Mouse (Mus musculus): ENCODE measurements at regions not wholly inside any gene's neighbourhood (a gene's known extent, or its start where the extent isn't known, plus 50 kb on each side); places are given as distances from the start of the nearest gene placed in this dataset.

DNA sequence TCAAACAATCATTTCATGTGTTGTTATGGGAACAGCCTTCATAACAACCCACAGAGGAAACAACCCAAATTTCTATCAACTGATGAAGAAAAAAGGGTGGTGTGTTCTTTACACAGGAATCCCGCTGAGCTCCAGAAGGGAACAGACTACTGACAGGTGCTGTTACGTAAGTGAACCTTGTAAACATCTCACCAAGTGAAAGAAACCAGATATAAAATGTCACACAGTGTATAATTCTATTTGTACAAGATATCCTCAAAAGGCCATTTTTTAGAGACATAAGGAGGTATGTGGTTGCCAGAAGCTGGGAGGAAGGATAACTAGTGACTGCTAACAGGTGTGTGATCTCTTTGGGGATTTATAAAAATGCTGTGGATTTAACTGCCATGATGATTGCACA lies 119.9 kb downstream of the Plod2 start:
- Histone ChIP-seq H3K4me3 (ENCODE audit: low read depth, low read length) (no peak overlapping the region), H3K9ac (replicated peaks; ENCODE audit: low read depth, low read length) (no peak overlapping the region), H3K36me3 (ENCODE audit: control insufficient read depth, insufficient read depth, low read length) (no peaks in the 10 kb centered on the region), H3K27me3 (ENCODE audit: control insufficient read depth, insufficient read depth, low read length) (no peaks in the 10 kb centered on the region), H3K4me2 (ENCODE audit: low read depth, low read length) (no peak overlapping the region), H3K4me1 (ENCODE audit: control insufficient read depth, insufficient read depth, low read length) (no peaks in the 10 kb centered on the region), H3K27ac (ENCODE audit: low read depth, low read length) (no peak overlapping the region), H3K9me3 (ENCODE audit: control insufficient read depth, low read length) (no peaks in the 10 kb centered on the region)
- WGBS: 80% methylated on average over 2 of the region's 2 CpGs
- no peak for ATAC-seq (ENCODE audit: low read depth)

GRCm38 (mm10) chr9:92667361-92667881 lies 125.4 kb downstream of the Plod2 start:
- no peaks in the 10 kb centered on the region for H3K9me3 ChIP-seq (ENCODE audit: control insufficient read depth, low read length)
- ATAC-seq (ENCODE audit: low read depth): no peak

DNA sequence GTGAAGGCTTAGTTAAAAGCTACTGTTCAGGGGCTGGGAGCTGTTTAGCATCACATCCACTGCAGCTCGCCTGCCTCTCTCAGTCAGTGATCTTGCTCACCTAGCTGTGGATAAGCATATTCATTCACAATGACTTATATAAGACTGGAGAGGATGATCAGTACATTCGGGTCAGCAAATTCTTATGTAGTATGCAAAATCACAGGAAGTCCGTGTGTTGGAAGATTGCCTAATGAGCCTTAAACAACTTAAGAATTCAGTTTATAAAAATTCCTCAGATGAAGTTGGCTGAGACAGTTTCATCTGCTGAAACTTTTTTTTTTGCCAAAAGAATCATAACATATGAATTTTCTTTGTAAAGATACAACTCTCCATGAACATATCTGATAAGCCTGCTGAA lies 129.9 kb downstream of the Plod2 start:
- Histone ChIP-seq H3K27me3 (ENCODE audit: control insufficient read depth, insufficient read depth, low read length) (no peaks in the 10 kb centered on the region), H3K4me1 (ENCODE audit: control insufficient read depth, insufficient read depth, low read length) (no peaks in the 10 kb centered on the region), H3K36me3 (ENCODE audit: control insufficient read depth, insufficient read depth, low read length) (no peaks in the 10 kb centered on the region), H3K27ac (ENCODE audit: low read depth, low read length) (no peak overlapping the region), H3K9ac (replicated peaks; ENCODE audit: low read depth, low read length) (no peak overlapping the region), H3K9me3 (ENCODE audit: control insufficient read depth, low read length) (no peaks in the 10 kb centered on the region), H3K4me3 (ENCODE audit: low read depth, low read length) (no peak overlapping the region), H3K4me2 (ENCODE audit: low read depth, low read length) (no peak overlapping the region)
- WGBS: 84% methylated on average over 3 of the region's 3 CpGs
- no peak for ATAC-seq (ENCODE audit: low read depth)

More at GRCm38 (mm10) chr9:92667361-92667881, 125.4 kb downstream of the Plod2 start:
- Histone ChIP-seq H3K4me2 (ENCODE audit: low read depth, low read length) (no peak overlapping the region), H3K36me3 (ENCODE audit: control insufficient read depth, insufficient read depth, low read length) (no peaks in the 10 kb centered on the region), H3K27me3 (ENCODE audit: control insufficient read depth, insufficient read depth, low read length) (no peaks in the 10 kb centered on the region), H3K4me3 (ENCODE audit: low read depth, low read length) (no peak overlapping the region), H3K9ac (replicated peaks; ENCODE audit: low read depth, low read length) (no peak overlapping the region), H3K27ac (ENCODE audit: low read depth, low read length) (no peak overlapping the region), H3K4me1 (ENCODE audit: control insufficient read depth, insufficient read depth, low read length) (no peaks in the 10 kb centered on the region)
- 68% methylated on average over 1 of the region's 1 CpGs for WGBS

GRCm38 (mm10) chr9:92694361-92695016 lies 152.5 kb downstream of the Plod2 start:
- no peak for ATAC-seq (ENCODE audit: low read depth)
- H3K27me3 ChIP-seq (ENCODE audit: control insufficient read depth, insufficient read depth, low read length): no peaks in the 10 kb centered on the region
- no peak overlapping the region for H3K27ac ChIP-seq (ENCODE audit: low read depth, low read length)
- H3K9ac ChIP-seq (replicated peaks; ENCODE audit: low read depth, low read length): no peak overlapping the region
- H3K36me3 ChIP-seq (ENCODE audit: control insufficient read depth, insufficient read depth, low read length): no peaks in the 10 kb centered on the region
- no peak overlapping the region for H3K4me3 ChIP-seq (ENCODE audit: low read depth, low read length)
- H3K4me1 ChIP-seq (ENCODE audit: control insufficient read depth, insufficient read depth, low read length): no peaks in the 10 kb centered on the region
- 71% methylated on average over 6 of the region's 6 CpGs for WGBS
- H3K9me3 ChIP-seq (ENCODE audit: control insufficient read depth, low read length): no peaks in the 10 kb centered on the region
- no peak overlapping the region for H3K4me2 ChIP-seq (ENCODE audit: low read depth, low read length)

- 61% methylated on average over 3 of the region's 3 CpGs for WGBS
- Histone ChIP-seq H3K27ac (ENCODE audit: low read depth, low read length) (no peak overlapping the region), H3K4me3 (ENCODE audit: low read depth, low read length) (no peak overlapping the region), H3K4me1 (ENCODE audit: control insufficient read depth, insufficient read depth, low read length) (no peaks in the 10 kb centered on the region), H3K9me3 (ENCODE audit: control insufficient read depth, low read length) (no peaks in the 10 kb centered on the region), H3K36me3 (ENCODE audit: control insufficient read depth, insufficient read depth, low read length) (no peaks in the 10 kb centered on the region), H3K27me3 (ENCODE audit: control insufficient read depth, insufficient read depth, low read length) (no peaks in the 10 kb centered on the region), H3K4me2 (ENCODE audit: low read depth, low read length) (no peak overlapping the region), H3K9ac (replicated peaks; ENCODE audit: low read depth, low read length) (no peak overlapping the region)
- no peak for ATAC-seq (ENCODE audit: low read depth)
Observed at GRCm38 (mm10) chr9:92697971-92698370, 155.9 kb downstream of the Plod2 start.

GRCm38 (mm10) chr9:92704752-92705151 lies 162.7 kb downstream of the Plod2 start:
- H3K4me3 ChIP-seq (ENCODE audit: low read depth, low read length): no peak overlapping the region
- 78% methylated on average over 2 of the region's 2 CpGs for WGBS
- H3K9ac ChIP-seq (replicated peaks; ENCODE audit: low read depth, low read length): no peak overlapping the region
- no peak overlapping the region for H3K27ac ChIP-seq (ENCODE audit: low read depth, low read length)
- H3K27me3 ChIP-seq (ENCODE audit: control insufficient read depth, insufficient read depth, low read length): no peaks in the 10 kb centered on the region
- no peak overlapping the region for H3K4me2 ChIP-seq (ENCODE audit: low read depth, low read length)
- ATAC-seq (ENCODE audit: low read depth): no peak
- H3K9me3 ChIP-seq (ENCODE audit: control insufficient read depth, low read length): no peaks in the 10 kb centered on the region
- H3K36me3 ChIP-seq (ENCODE audit: control insufficient read depth, insufficient read depth, low read length): no peaks in the 10 kb centered on the region
- no peaks in the 10 kb centered on the region for H3K4me1 ChIP-seq (ENCODE audit: control insufficient read depth, insufficient read depth, low read length)

DNA sequence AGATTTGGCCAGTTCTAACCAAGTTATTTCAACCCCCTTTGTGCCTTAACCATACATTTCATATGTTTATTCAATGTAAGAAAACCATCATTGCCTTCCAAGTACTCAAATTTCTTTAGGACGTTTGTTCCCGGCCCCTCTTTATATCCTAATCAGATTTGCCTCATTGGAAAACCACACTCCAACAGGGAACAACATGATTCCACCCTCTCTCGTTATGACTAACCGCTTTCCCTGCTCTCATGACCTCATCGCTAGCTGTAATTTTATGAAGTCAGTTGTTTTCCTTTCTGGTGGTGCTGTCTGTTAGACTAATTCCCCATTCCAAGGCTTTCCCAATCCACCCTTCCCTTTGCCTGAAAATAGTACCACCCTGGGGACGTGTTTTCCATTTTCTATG lies 165.0 kb downstream of the Plod2 start:
- Histone ChIP-seq H3K9me3 (ENCODE audit: control insufficient read depth, low read length) (no peaks in the 10 kb centered on the region), H3K27me3 (ENCODE audit: control insufficient read depth, insufficient read depth, low read length) (no peaks in the 10 kb centered on the region), H3K4me3 (ENCODE audit: low read depth, low read length) (no peak overlapping the region), H3K9ac (replicated peaks; ENCODE audit: low read depth, low read length) (no peak overlapping the region), H3K27ac (ENCODE audit: low read depth, low read length) (no peak overlapping the region), H3K4me2 (ENCODE audit: low read depth, low read length) (no peak overlapping the region), H3K4me1 (ENCODE audit: control insufficient read depth, insufficient read depth, low read length) (no peaks in the 10 kb centered on the region), H3K36me3 (ENCODE audit: control insufficient read depth, insufficient read depth, low read length) (no peaks in the 10 kb centered on the region)
- 74% methylated on average over 6 of the region's 6 CpGs for WGBS
- ATAC-seq (ENCODE audit: low read depth): no peak

GRCm38 (mm10) chr9:92717176-92717575 lies 175.2 kb downstream of the Plod2 start:
- Histone ChIP-seq H3K4me2 (ENCODE audit: low read depth, low read length) (no peak overlapping the region), H3K9ac (replicated peaks; ENCODE audit: low read depth, low read length) (no peak overlapping the region), H3K27ac (ENCODE audit: low read depth, low read length) (no peak overlapping the region), H3K4me3 (ENCODE audit: low read depth, low read length) (no peak overlapping the region), H3K9me3 (ENCODE audit: control insufficient read depth, low read length) (no peaks in the 10 kb centered on the region), H3K4me1 (ENCODE audit: control insufficient read depth, insufficient read depth, low read length) (no peaks in the 10 kb centered on the region), H3K36me3 (ENCODE audit: control insufficient read depth, insufficient read depth, low read length) (no peaks in the 10 kb centered on the region), H3K27me3 (ENCODE audit: control insufficient read depth, insufficient read depth, low read length) (no peaks in the 10 kb centered on the region)
- ATAC-seq (ENCODE audit: low read depth): peak; percentile 75; the same call in 1 of the 2 replicates
- 11% methylated on average over 6 of the region's 6 CpGs for WGBS

- Histone ChIP-seq H3K27ac (ENCODE audit: low read depth, low read length) (no peak overlapping the region), H3K27me3 (ENCODE audit: control insufficient read depth, insufficient read depth, low read length) (no peaks in the 10 kb centered on the region)
- ATAC-seq (ENCODE audit: low read depth): no peak
Observed at GRCm38 (mm10) chr9:92718337-92718736, 176.3 kb downstream of the Plod2 start.

More at GRCm38 (mm10) chr9:92718337-92718736, 176.3 kb downstream of the Plod2 start:
- H3K4me3 ChIP-seq (ENCODE audit: low read depth, low read length): no peak overlapping the region
- no peak overlapping the region for H3K9ac ChIP-seq (replicated peaks; ENCODE audit: low read depth, low read length)
- H3K36me3 ChIP-seq (ENCODE audit: control insufficient read depth, insufficient read depth, low read length): no peaks in the 10 kb centered on the region
- no peak overlapping the region for H3K4me2 ChIP-seq (ENCODE audit: low read depth, low read length)
- H3K4me1 ChIP-seq (ENCODE audit: control insufficient read depth, insufficient read depth, low read length): no peaks in the 10 kb centered on the region
- no peaks in the 10 kb centered on the region for H3K9me3 ChIP-seq (ENCODE audit: control insufficient read depth, low read length)
